Mouse (Mus musculus) stomach, embryonic 15.5 days (tissue): ENCODE measurements around the gene Dbnl. TPM values are rescaled to one million over a fixed set of nuclear protein-coding genes. Genes with fewer than 3 reads are reported as not detected.

ENCODE experiments used
- ATAC-seq: fragments of 200-750 bp; cut with Nextera tagmentation; 2 replicates; pipeline ENCODE4 v1.8.0; 2017; ENCODE audit warnings: low read depth, moderate number of reproducible peaks, moderate TSS enrichment; ENCODE audit not compliant: insufficient read depth, low FRiP score
- H3K27ac ChIP-seq: fragments of 300-500 bp; sonication (generic); 2 replicates; pipeline ENCODE4 v1.5.1; 2015; ENCODE audit warnings: mild to moderate bottlenecking, inconsistent platforms
- H3K27me3 ChIP-seq: fragments of 300-500 bp; sonication (generic); replicated peaks from 2 replicates; pipeline ENCODE4 v1.6.1; 2015; ENCODE audit warnings: inconsistent platforms
- H3K36me3 ChIP-seq: fragments of 300-500 bp; sonication (generic); 2 replicates; pipeline ENCODE4 v1.6.1; 2015; ENCODE audit warnings: inconsistent platforms
- H3K4me1 ChIP-seq: fragments of 300-500 bp; sonication (generic); 2 replicates; pipeline ENCODE4 v1.6.1; 2015; ENCODE audit warnings: inconsistent platforms
- H3K4me2 ChIP-seq: fragments of 300-500 bp; sonication (generic); 2 replicates; pipeline ENCODE4 v1.6.1; 2015; ENCODE audit warnings: mild to moderate bottlenecking, inconsistent platforms
- H3K4me3 ChIP-seq: fragments of 300-500 bp; sonication (generic); replicated peaks from 2 replicates; pipeline ENCODE4 v1.5.1; 2015; ENCODE audit warnings: inconsistent platforms
- H3K9ac ChIP-seq: fragments of 300-500 bp; sonication (generic); 2 replicates; pipeline ENCODE4 v1.6.1; 2015; ENCODE audit warnings: inconsistent platforms
- H3K9me3 ChIP-seq: fragments of 300-500 bp; sonication (generic); 2 replicates; pipeline ENCODE4 v1.6.1; 2016; ENCODE audit warnings: inconsistent platforms
- WGBS: fragments of 180-500 bp; shearing (Covaris S2); methylation state at CpG from one replicate; pipeline ENCODE4 v1.1.7; 2015; 5-methylcytosine and 5-hydroxymethylcytosine counted together
- polyA plus RNA-seq: library from polyadenylated mRNA; unstranded; fragments of >200 nt; fragmentation: Nextera tagmentation; extraction: Ambion mirVana; gene quantifications from 2 replicates; pipeline ENCODE4 v1.2.1, GENCODE M21; 2015

Dbnl gene
- 111 and 115 TPM in 2 replicates for polyA plus RNA-seq

- Histone ChIP-seq H3K4me3 (peak within 1 kb of the TSS; percentile 61), H3K4me2 (peak within 1 kb of the TSS; percentile 62), H3K27me3 (no peaks in the 10 kb centered on the region), H3K4me1 (peaks cover 17% of the 10 kb centered on the region), H3K27ac (peak within 1 kb of the TSS; percentile 88), H3K36me3 (peaks cover 12% of the 10 kb centered on the region; the same call in 1 of the 2 replicates), H3K9me3 (no peaks in the 10 kb centered on the region), H3K9ac (peak within 1 kb of the TSS; percentile 57)
- under 1% methylated on average over 74 of the region's 74 CpGs for WGBS
- ATAC-seq, result peak; percentile 95
These were observed at the start of gene Dbnl for GRCm38 (mm10) chr11:5788056-5789014. Dbnl (plus strand) TSS chr11:5788488.

GRCm38 (mm10) chr11:5738888-5739632 is 49.2 kb upstream of the Dbnl start:
- H3K9ac ChIP-seq, result no peak overlapping the region
- H3K4me1 ChIP-seq, result peaks cover 7% of the 10 kb centered on the region; the same call in 1 of the 2 replicates
- no peaks in the 10 kb centered on the region for H3K9me3 ChIP-seq
- H3K27me3 ChIP-seq, result no peaks in the 10 kb centered on the region
- H3K4me2 ChIP-seq, result no peak overlapping the region
- 70% methylated on average over 5 of the region's 5 CpGs for WGBS
- H3K27ac ChIP-seq, result no peak overlapping the region
- no peak overlapping the region for H3K4me3 ChIP-seq
- no peak for ATAC-seq
- no peaks in the 10 kb centered on the region for H3K36me3 ChIP-seq

- Histone ChIP-seq H3K27me3 (no peaks in the 10 kb centered on the region), H3K9ac (no peak overlapping the region), H3K27ac (no peak overlapping the region), H3K36me3 (no peaks in the 10 kb centered on the region), H3K9me3 (no peaks in the 10 kb centered on the region), H3K4me3 (no peak overlapping the region; the same call in 1 of the 2 replicates), H3K4me2 (peak overlapping the region; percentile 84), H3K4me1 (peaks cover 7% of the 10 kb centered on the region; the same call in 1 of the 2 replicates)
- 71% methylated on average over 3 of the region's 3 CpGs for WGBS
- no peak for ATAC-seq
These were observed 48.4 kb upstream of the Dbnl start for GRCm38 (mm10) chr11:5739846-5740245.

GRCm38 (mm10) chr11:5740599-5740964 is 47.7 kb upstream of the Dbnl start:
- H3K27me3 ChIP-seq, result no peaks in the 10 kb centered on the region
- H3K4me2 ChIP-seq, result peak overlapping the region; percentile 84
- ATAC-seq, result peak; percentile 65
- H3K36me3 ChIP-seq, result no peaks in the 10 kb centered on the region
- H3K4me3 ChIP-seq, result peak overlapping the region; percentile 75
- peak overlapping the region; percentile 96 for H3K9ac ChIP-seq
- WGBS, result 2% methylated on average over 26 of the region's 26 CpGs
- H3K4me1 ChIP-seq, result peaks cover 7% of the 10 kb centered on the region; the same call in 1 of the 2 replicates
- no peaks in the 10 kb centered on the region for H3K9me3 ChIP-seq
- H3K27ac ChIP-seq, result peak overlapping the region; percentile 81

GRCm38 (mm10) chr11:5740965-5741627 is 47.2 kb upstream of the Dbnl start:
- under 1% methylated on average over 47 of the region's 50 CpGs for WGBS
- ATAC-seq, result peak; percentile 98

GRCm38 (mm10) chr11:5742106-5742505 is 46.2 kb upstream of the Dbnl start:
- Histone ChIP-seq H3K4me2 (no peak overlapping the region), H3K4me3 (no peak overlapping the region), H3K9me3 (no peaks in the 10 kb centered on the region), H3K27me3 (no peaks in the 10 kb centered on the region), H3K4me1 (peaks cover 7% of the 10 kb centered on the region; the same call in 1 of the 2 replicates), H3K27ac (no peak overlapping the region), H3K36me3 (no peaks in the 10 kb centered on the region), H3K9ac (no peak overlapping the region)
- no peak for ATAC-seq
- WGBS, result 71% methylated on average over 7 of the region's 7 CpGs

More at GRCm38 (mm10) chr11:5740965-5741627, 47.2 kb upstream of the Dbnl start:
- H3K36me3 ChIP-seq, result no peaks in the 10 kb centered on the region
- peak overlapping the region; percentile 75 for H3K4me3 ChIP-seq
- peak overlapping the region; percentile 84 for H3K4me2 ChIP-seq
- peaks cover 7% of the 10 kb centered on the region; the same call in 1 of the 2 replicates for H3K4me1 ChIP-seq
- H3K27me3 ChIP-seq, result no peaks in the 10 kb centered on the region
- H3K9me3 ChIP-seq, result no peaks in the 10 kb centered on the region
- H3K27ac ChIP-seq, result peak overlapping the region; percentile 81
- H3K9ac ChIP-seq, result peak overlapping the region; percentile 96

GRCm38 (mm10) chr11:5744951-5745350 is 43.3 kb upstream of the Dbnl start:
- Histone ChIP-seq H3K4me3 (no peak overlapping the region), H3K27ac (no peak overlapping the region), H3K9ac (no peak overlapping the region), H3K27me3 (no peaks in the 10 kb centered on the region), H3K4me2 (no peak overlapping the region), H3K36me3 (peaks cover 5% of the 10 kb centered on the region; the same call in 1 of the 2 replicates), H3K4me1 (0 out of 2 replicates have a peak, but pooled peaks cover 2% of the 10 kb centered on the region), H3K9me3 (no peaks in the 10 kb centered on the region)
- WGBS, result 80% methylated on average over 2 of the region's 2 CpGs
- no peak for ATAC-seq

- no peak overlapping the region for H3K4me2 ChIP-seq
- H3K36me3 ChIP-seq, result peaks cover 5% of the 10 kb centered on the region; the same call in 1 of the 2 replicates
- H3K9ac ChIP-seq, result no peak overlapping the region
- no peak overlapping the region for H3K27ac ChIP-seq
- no peak overlapping the region for H3K4me3 ChIP-seq
- no peak for ATAC-seq
- no peaks in the 10 kb centered on the region for H3K27me3 ChIP-seq
- no peaks in the 10 kb centered on the region for H3K9me3 ChIP-seq
- H3K4me1 ChIP-seq, result no peaks in the 10 kb centered on the region
- 83% methylated on average over 2 of the region's 2 CpGs for WGBS
These were observed 34.5 kb upstream of the Dbnl start for GRCm38 (mm10) chr11:5753755-5754154.

- ATAC-seq, result peak; percentile 99
- Histone ChIP-seq H3K4me1 (no peaks in the 10 kb centered on the region), H3K4me2 (peak within 1 kb of the TSS; percentile 71), H3K9ac (peak within 1 kb of the TSS; percentile 89), H3K27ac (peak within 1 kb of the TSS; percentile 98), H3K36me3 (no peaks in the 10 kb centered on the region), H3K27me3 (no peaks in the 10 kb centered on the region), H3K4me3 (peak within 1 kb of the TSS; percentile 72), H3K9me3 (no peaks in the 10 kb centered on the region)
- WGBS, result under 1% methylated on average over 68 of the region's 68 CpGs
These were observed 26.3 kb upstream of the Dbnl start, which contains the start of gene Urgcp for GRCm38 (mm10) chr11:5761820-5762632. Urgcp (minus strand) TSS chr11:5762376.

GRCm38 (mm10) chr11:5762633-5762982 is 25.7 kb upstream of the Dbnl start:
- Histone ChIP-seq H3K9ac (no peak overlapping the region), H3K36me3 (no peaks in the 10 kb centered on the region), H3K27me3 (no peaks in the 10 kb centered on the region), H3K4me1 (no peaks in the 10 kb centered on the region), H3K4me2 (peak overlapping the region; percentile 71), H3K9me3 (no peaks in the 10 kb centered on the region), H3K27ac (peak overlapping the region; percentile 98; the same call in 1 of the 2 replicates), H3K4me3 (peak overlapping the region; percentile 72)
- 20% methylated on average over 6 of the region's 6 CpGs for WGBS
- ATAC-seq, result 0 out of 2 replicates have a peak, but pooled peaks have one; percentile 2
